21 mouse cellular contexts compared by ENCODE assay signal in the genomic region with DNA sequence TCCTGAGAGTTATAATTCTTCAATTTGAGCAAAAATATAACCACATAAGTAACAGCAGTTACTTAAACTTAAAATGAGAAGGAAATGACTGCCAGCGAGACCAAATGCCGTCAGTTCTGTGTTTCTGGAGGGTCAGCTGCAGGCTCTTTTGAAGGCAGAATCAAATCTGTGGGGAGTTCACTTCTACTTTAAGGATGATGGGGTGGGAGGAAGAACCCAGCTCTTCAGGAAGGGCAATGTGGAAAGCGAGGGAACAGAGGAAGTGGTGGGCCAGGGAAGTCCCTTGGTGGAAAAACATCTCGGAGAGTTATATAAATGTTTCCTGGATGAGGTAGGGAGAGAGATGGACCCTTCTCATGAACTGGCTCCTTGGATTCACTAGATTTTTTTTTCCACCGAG. TPM values are rescaled to one million over a fixed set of nuclear protein-coding genes. Genes with fewer than 3 reads are reported as not detected.
"Had no signal": no experiment of that assay in that cellular context is flagged by ENCODE, and none has a peak within 500 bp of the region (broad histone marks: within the 10 kb centered on the region; RNA-seq: fewer than 3 reads in every experiment).

No protein-coding gene starts in this region.

- H3K4me1 ChIP-seq: stomach, embryonic 15.5 days had no signal

- H3K4me3 ChIP-seq: midbrain, embryonic 10.5 days; midbrain, embryonic 12.5 days; myocyte; neural tube, embryonic 13.5 days; neural tube, embryonic 15.5 days; stomach, embryonic 15.5 days had no signal

- H3K27me3 ChIP-seq: midbrain, embryonic 12.5 days; neural tube, embryonic 13.5 days; neural tube, embryonic 15.5 days; stomach, embryonic 15.5 days had no signal

- ATAC-seq: midbrain, embryonic 16.5 days had no signal

- H3K27ac ChIP-seq: midbrain, embryonic 10.5 days; midbrain, embryonic 12.5 days; neural tube, embryonic 13.5 days; neural tube, embryonic 15.5 days; stomach, embryonic 15.5 days; stomach, postnatal 0 days had no signal

- H3K9ac ChIP-seq: lung, embryonic 14.5 days; midbrain, embryonic 12.5 days; neural tube, embryonic 13.5 days; neural tube, embryonic 15.5 days; stomach, embryonic 15.5 days had no signal

- DNase-seq: lung, adult 18-20 months; lung, embryonic 14.5 days; lung, postnatal 10 days; lung, postnatal 4 days; midbrain, embryonic 14.5 days; retina, postnatal 1 day; right cerebral cortex, adult 18-20 months; right cerebral cortex, postnatal 14 days; thymus, adult 2 months; thymus, postnatal 25 days; thymus, postnatal 4 days had no signal

- H3K36me3 ChIP-seq: midbrain, embryonic 10.5 days; midbrain, embryonic 12.5 days; neural tube, embryonic 13.5 days; neural tube, embryonic 15.5 days; stomach, embryonic 15.5 days had no signal

RNA-seq across cellular contexts. Expression of gene Aplnr, which starts 20.1 kb away (rescaled TPM):
- total RNA-seq: megakaryocyte-erythroid progenitor cell, adult 5-6 weeks had no signal

RNA-seq across cellular contexts. Expression of gene Lrrc55, which starts 40.9 kb away (rescaled TPM):
- total RNA-seq: megakaryocyte, adult 5-6 weeks; megakaryocyte-erythroid progenitor cell, adult 5-6 weeks had no signal
